Mouse (Mus musculus) olfactory bulb, adult 2 months (tissue): ENCODE data around the gene Corin. TPM values are rescaled to one million over a fixed set of nuclear protein-coding genes. Genes with fewer than 3 reads are reported as not detected.

Experiments
- H3K27ac ChIP-seq: fragments of 200-500 bp; 2 replicates; pipeline ENCODE4 v1.5.1; 2012; ENCODE audit warnings: low read depth, low read length; ENCODE audit not compliant: insufficient read depth
- H3K4me1 ChIP-seq: fragments of 200-500 bp; 2 replicates; pipeline ENCODE4 v1.6.1; 2012; ENCODE audit warnings: low read length; ENCODE audit not compliant: control insufficient read depth, insufficient read depth
- H3K4me3 ChIP-seq: fragments of 200-500 bp; 2 replicates; pipeline ENCODE4 v1.5.1; 2012; ENCODE audit warnings: mild to moderate bottlenecking, low read depth, low read length, moderate library complexity; ENCODE audit not compliant: insufficient read depth
- CTCF ChIP-seq: fragments of 200-500 bp; IDR thresholded peaks from 2 replicates; pipeline ENCODE4 v1.5.1; 2012; ENCODE audit warnings: low read depth, mild to moderate bottlenecking, low read length, moderate library complexity; ENCODE audit not compliant: insufficient read depth
- POLR2A ChIP-seq: fragments of 200-500 bp; IDR thresholded peaks from 2 replicates; pipeline ENCODE4 v1.6.1; 2012; ENCODE audit warnings: mild to moderate bottlenecking, low read depth, low read length, moderate library complexity; ENCODE audit not compliant: insufficient read depth
- WGBS: fragments of 180-500 bp; shearing (Covaris S2); methylation state at CpG from one replicate; pipeline ENCODE4 v1.1.7; 2018; 5-methylcytosine and 5-hydroxymethylcytosine counted together
- polyA plus RNA-seq: library from polyadenylated mRNA; stranded (reverse); fragments of >200 nt; gene quantifications from 2 replicates; pipeline ENCODE4 v1.2.4, GENCODE M21; 2012; ENCODE audit warnings: low replicate concordance; ENCODE audit not compliant: missing spikeins, insufficient read depth, insufficient read length

Gene Corin
- polyA plus RNA-seq, 1 experiment: not detected

GRCm38 (mm10) chr5:72491232-72491631 is 13.0 kb downstream of the Corin start:
- TF ChIP-seq CTCF: no peak
- Histone ChIP-seq H3K4me1 (no peaks in the 10 kb centered on the region), H3K27ac (no peak overlapping the region), H3K4me3 (no peak overlapping the region)
- 53% methylated on average over 2 of the region's 2 CpGs for WGBS

DNA sequence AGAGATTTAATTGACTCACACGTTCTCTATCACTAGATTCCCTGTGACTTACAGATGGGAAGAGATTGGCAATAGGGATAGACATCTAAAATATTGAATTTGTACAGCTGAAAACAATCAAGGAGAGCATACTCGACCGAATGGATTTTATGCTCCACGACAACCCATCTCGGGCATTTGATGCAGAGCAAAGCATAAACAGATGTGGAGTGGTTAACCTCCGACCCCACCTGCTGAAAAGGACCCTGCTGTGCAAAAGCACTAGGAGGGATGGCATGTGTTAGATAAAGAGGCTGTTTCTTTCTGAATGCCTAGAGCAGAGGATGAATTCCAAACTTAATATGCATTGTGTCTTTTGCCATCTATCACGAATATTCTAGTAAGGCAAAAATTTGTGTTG is 23.8 kb downstream of the Corin start:
- no peaks in the 10 kb centered on the region for H3K4me1 ChIP-seq
- H3K4me3 ChIP-seq: no peak overlapping the region
- H3K27ac ChIP-seq: no peak overlapping the region

GRCm38 (mm10) chr5:72472317-72473009 is 31.8 kb downstream of the Corin start:
- WGBS: 80% methylated on average over 12 of the region's 12 CpGs
- TF ChIP-seq CTCF: no peak
- TF ChIP-seq POLR2A: no peak
- Histone ChIP-seq H3K4me3 (no peak overlapping the region), H3K4me1 (peaks cover 4% of the 10 kb centered on the region; the same call in 1 of the 2 replicates), H3K27ac (no peak overlapping the region)

More for the DNA sequence above, 23.8 kb downstream of the Corin start:
- 56% methylated on average over 7 of the region's 7 CpGs for WGBS
- TF ChIP-seq CTCF (no peak), POLR2A (no peak)

- Histone ChIP-seq H3K27ac (no peak overlapping the region), H3K4me3 (no peak overlapping the region), H3K4me1 (peaks cover 4% of the 10 kb centered on the region; the same call in 1 of the 2 replicates)
- 67% methylated on average over 7 of the region's 7 CpGs for WGBS
- TF ChIP-seq CTCF: no peak
- no peak for TF ChIP-seq POLR2A
Observed at GRCm38 (mm10) chr5:72471746-72472145, 32.5 kb downstream of the Corin start.

- no peak overlapping the region for H3K27ac ChIP-seq
- 65% methylated on average over 3 of the region's 3 CpGs for WGBS
- TF ChIP-seq CTCF: no peak
- no peak for TF ChIP-seq POLR2A
- no peak overlapping the region for H3K4me3 ChIP-seq
- H3K4me1 ChIP-seq: no peaks in the 10 kb centered on the region
Observed at GRCm38 (mm10) chr5:72464932-72465331, 39.3 kb downstream of the Corin start.

- H3K4me3 ChIP-seq: no peak overlapping the region
- TF ChIP-seq CTCF (no peak), POLR2A (no peak)
- 90% methylated on average over 7 of the region's 7 CpGs for WGBS
- H3K4me1 ChIP-seq: no peaks in the 10 kb centered on the region
- no peak overlapping the region for H3K27ac ChIP-seq
Observed at GRCm38 (mm10) chr5:72459374-72460112, 44.7 kb downstream of the Corin start.

DNA sequence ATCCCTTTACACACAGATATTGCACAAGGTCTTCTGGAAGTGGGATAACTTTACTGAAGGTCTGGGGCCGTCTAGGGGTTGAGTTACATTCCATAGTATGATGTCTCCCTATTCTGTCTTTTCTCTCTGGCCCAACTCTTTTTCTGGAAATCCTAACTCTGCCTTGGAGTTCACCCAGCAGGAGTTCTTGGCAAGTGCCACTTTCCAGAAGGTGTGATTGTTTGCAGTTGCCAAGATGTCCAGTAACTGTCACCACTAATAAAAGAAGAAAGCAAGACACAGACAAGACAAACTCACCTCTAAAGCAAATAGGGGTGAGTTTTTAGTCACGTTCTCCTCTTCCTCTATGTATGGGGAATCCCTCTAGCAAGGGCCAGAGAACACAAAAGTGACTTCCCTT is 50.6 kb downstream of the Corin start:
- no peak overlapping the region for H3K27ac ChIP-seq
- 63% methylated on average over 2 of the region's 2 CpGs for WGBS
- H3K4me1 ChIP-seq: no peaks in the 10 kb centered on the region
- no peak for TF ChIP-seq CTCF
- TF ChIP-seq POLR2A: no peak
- H3K4me3 ChIP-seq: no peak overlapping the region

GRCm38 (mm10) chr5:72453176-72453575 is 51.1 kb downstream of the Corin start:
- H3K27ac ChIP-seq: no peak overlapping the region
- TF ChIP-seq POLR2A: no peak
- TF ChIP-seq CTCF: no peak
- no peak overlapping the region for H3K4me3 ChIP-seq
- H3K4me1 ChIP-seq: no peaks in the 10 kb centered on the region
- 71% methylated on average over 11 of the region's 11 CpGs for WGBS

DNA sequence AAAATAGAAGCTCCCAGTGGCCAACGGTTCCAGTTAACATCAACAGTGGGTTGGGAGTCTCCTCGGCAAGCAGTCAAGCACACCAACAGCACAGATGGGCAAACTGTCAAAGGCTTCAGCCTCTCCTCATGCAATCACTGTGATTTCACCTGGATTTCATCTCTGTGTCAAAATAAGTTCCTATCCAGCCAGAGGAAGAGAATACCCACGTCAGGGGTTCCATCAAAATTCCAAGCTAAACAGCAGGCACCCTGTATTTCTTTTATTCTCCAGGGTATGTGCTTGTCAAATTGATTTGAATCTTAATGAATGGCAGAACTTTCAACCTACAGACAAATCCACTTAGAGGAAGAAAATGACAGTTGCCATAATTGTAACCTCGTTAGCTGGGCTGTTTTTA is 51.5 kb downstream of the Corin start:
- Histone ChIP-seq H3K4me3 (no peak overlapping the region), H3K4me1 (no peaks in the 10 kb centered on the region), H3K27ac (no peak overlapping the region)
- 55% methylated on average over 4 of the region's 4 CpGs for WGBS
- TF ChIP-seq POLR2A (no peak), CTCF (no peak)

DNA sequence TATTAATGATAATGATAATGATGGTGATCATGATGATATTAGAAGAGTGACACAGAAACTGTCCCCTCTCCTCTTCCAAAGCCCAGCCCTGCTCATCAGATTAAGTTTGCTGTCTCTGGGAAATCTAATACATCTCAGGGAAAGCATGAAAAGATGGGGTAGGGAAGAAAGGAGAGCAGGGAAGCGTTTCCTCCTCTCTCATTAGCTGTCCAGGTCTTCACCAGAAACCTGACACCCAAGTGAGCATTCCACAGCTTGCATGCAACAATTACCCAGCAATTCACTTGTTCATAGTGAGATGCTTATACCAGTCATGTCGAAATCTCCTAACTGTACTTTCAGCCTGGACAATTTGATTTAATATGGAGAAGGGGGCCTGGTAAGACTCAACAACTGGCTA is 55.4 kb downstream of the Corin start:
- TF ChIP-seq CTCF: no peak
- TF ChIP-seq POLR2A: no peak
- H3K4me3 ChIP-seq: no peak overlapping the region
- 79% methylated on average over 2 of the region's 2 CpGs for WGBS

More for the DNA sequence above, 55.4 kb downstream of the Corin start:
- no peaks in the 10 kb centered on the region for H3K4me1 ChIP-seq
- H3K27ac ChIP-seq: no peak overlapping the region
